Mouse (Mus musculus) intestine, embryonic 15.5 days (tissue): ENCODE data around the gene Gm20594. TPM values are rescaled to one million over a fixed set of nuclear protein-coding genes. Genes with fewer than 3 reads are reported as not detected.

Experiments
- ATAC-seq: fragments of 200-750 bp; cut with Nextera tagmentation; 2 replicates; pipeline ENCODE4 v1.8.0; 2017; ENCODE audit warnings: moderate TSS enrichment, moderate library complexity
- H3K27ac ChIP-seq: fragments of 300-500 bp; sonication (generic); 2 replicates; pipeline ENCODE4 v1.5.1; 2015; ENCODE audit warnings: mild to moderate bottlenecking, inconsistent platforms
- H3K27me3 ChIP-seq: fragments of 300-500 bp; sonication (generic); replicated peaks from 2 replicates; pipeline ENCODE4 v1.6.1; 2015; ENCODE audit warnings: inconsistent platforms
- H3K36me3 ChIP-seq: fragments of 300-500 bp; sonication (generic); 2 replicates; pipeline ENCODE4 v1.6.1; 2015; ENCODE audit warnings: inconsistent platforms
- H3K4me1 ChIP-seq: fragments of 300-500 bp; sonication (generic); replicated peaks from 2 replicates; pipeline ENCODE4 v1.6.1; 2015; ENCODE audit warnings: inconsistent platforms
- H3K4me2 ChIP-seq: fragments of 300-500 bp; sonication (generic); replicated peaks from 2 replicates; pipeline ENCODE4 v1.6.1; 2015; ENCODE audit warnings: mild to moderate bottlenecking, inconsistent platforms
- H3K4me3 ChIP-seq: fragments of 300-500 bp; sonication (generic); replicated peaks from 2 replicates; pipeline ENCODE4 v1.5.1; 2015; ENCODE audit warnings: inconsistent platforms
- H3K9ac ChIP-seq: fragments of 300-500 bp; sonication (generic); 2 replicates; pipeline ENCODE4 v1.6.1; 2015; ENCODE audit warnings: inconsistent platforms
- H3K9me3 ChIP-seq: fragments of 300-500 bp; sonication (generic); 2 replicates; pipeline ENCODE4 v1.6.1; 2016; ENCODE audit warnings: inconsistent platforms
- WGBS: fragments of 180-500 bp; shearing (Covaris S2); methylation state at CpG from one replicate; pipeline ENCODE4 v1.1.7; 2015; 5-methylcytosine and 5-hydroxymethylcytosine counted together
- polyA plus RNA-seq: library from polyadenylated mRNA; unstranded; fragments of >200 nt; fragmentation: Nextera tagmentation; extraction: Ambion mirVana; gene quantifications from 2 replicates; pipeline ENCODE4 v1.2.1, GENCODE M21; 2015

Gm20594 gene
- polyA plus RNA-seq = not detected in 2 replicates

DNA sequence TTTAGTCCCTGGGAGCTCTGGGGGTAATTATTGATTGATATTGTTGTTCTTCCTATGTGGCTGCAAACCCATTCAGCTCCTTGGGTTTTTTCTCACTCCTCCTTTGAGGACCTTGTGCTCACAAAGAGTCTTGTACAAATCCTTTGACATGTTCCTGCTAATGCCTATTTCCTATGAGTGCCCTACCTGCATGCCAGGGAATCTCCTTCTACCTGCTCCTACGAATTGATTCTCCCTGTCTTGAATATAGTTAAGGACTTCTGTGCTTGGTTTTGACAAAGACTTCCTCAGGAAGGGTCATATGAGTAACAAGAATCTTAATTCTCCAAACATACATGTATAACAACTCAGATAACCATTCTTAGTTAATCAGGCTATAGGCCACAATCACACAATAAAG, at the start of gene Gm20594:
Gene Gm20594 (plus strand): TSS at position 301 of the 400 bp plus-strand sequence.
- Histone ChIP-seq H3K36me3 (no peaks in the 10 kb centered on the region), H3K9ac (no peak within 1 kb of the TSS), H3K4me3 (no peak within 1 kb of the TSS), H3K9me3 (no peaks in the 10 kb centered on the region), H3K27ac (no peak within 1 kb of the TSS), H3K4me2 (no peak within 1 kb of the TSS), H3K4me1 (no peaks in the 10 kb centered on the region), H3K27me3 (no peaks in the 10 kb centered on the region)
- ATAC-seq = no peak
- 60% methylated on average over 1 of the region's 1 CpGs for WGBS

DNA sequence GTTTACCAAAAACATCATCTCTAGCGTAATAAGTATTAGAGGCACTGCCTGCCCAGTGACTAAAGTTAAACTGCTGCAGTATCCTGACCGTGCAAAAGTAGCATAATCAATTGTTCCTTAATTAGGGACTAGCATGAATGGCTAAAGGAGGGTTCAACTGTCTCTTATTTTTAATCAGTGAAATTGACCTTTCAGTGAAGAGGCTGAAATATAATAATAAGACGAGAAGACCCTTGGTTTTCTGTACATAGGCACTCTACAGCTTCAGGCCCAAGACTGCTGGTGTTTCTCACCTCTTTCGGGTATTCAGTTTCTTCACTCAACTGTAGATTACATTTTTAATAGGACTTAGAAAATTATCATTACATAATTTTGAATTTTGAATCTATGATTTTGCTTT, 398 bp downstream of the Gm20594 start:
- H3K9me3 ChIP-seq = no peaks in the 10 kb centered on the region
- no peaks in the 10 kb centered on the region for H3K27me3 ChIP-seq
- no peak overlapping the region for H3K4me2 ChIP-seq
- H3K4me3 ChIP-seq = no peak overlapping the region
- H3K9ac ChIP-seq = no peak overlapping the region
- WGBS = 88% methylated on average over 4 of the region's 4 CpGs
- no peaks in the 10 kb centered on the region for H3K36me3 ChIP-seq
- no peak overlapping the region for H3K27ac ChIP-seq
- no peaks in the 10 kb centered on the region for H3K4me1 ChIP-seq
- ATAC-seq = no peak

- no peaks in the 10 kb centered on the region for H3K9me3 ChIP-seq
- no peak overlapping the region for H3K4me2 ChIP-seq
- H3K9ac ChIP-seq = no peak overlapping the region
- H3K27me3 ChIP-seq = no peaks in the 10 kb centered on the region
- H3K4me3 ChIP-seq = no peak overlapping the region
- H3K36me3 ChIP-seq = no peaks in the 10 kb centered on the region
- no peak for ATAC-seq
- no peaks in the 10 kb centered on the region for H3K4me1 ChIP-seq
- H3K27ac ChIP-seq = no peak overlapping the region
- WGBS = 86% methylated on average over 4 of the region's 4 CpGs
Measured at GRCm38 (mm10) chr6:79833845-79834244, 16.1 kb downstream of the Gm20594 start.

DNA sequence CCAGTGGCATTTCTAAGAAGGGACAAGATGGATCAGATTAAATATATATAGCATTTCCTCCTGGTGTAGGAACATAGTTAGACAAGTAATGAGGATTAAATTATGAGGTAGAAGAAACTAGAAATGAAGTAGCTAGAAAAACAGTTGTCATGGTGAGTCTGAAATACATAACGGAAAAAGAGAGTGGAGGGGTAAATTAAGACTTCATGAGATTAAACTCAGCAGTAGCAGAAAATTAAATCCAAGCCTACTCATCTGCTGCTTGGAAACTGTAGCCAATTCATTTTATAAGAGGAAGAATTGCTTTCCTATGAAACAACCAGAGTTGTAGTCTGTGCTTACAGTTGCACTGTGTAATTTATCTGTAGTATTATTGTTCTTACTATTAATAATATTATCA, 29.1 kb downstream of the Gm20594 start:
- Histone ChIP-seq H3K36me3 (no peaks in the 10 kb centered on the region), H3K4me2 (no peak overlapping the region), H3K27me3 (no peaks in the 10 kb centered on the region), H3K9ac (no peak overlapping the region), H3K9me3 (no peaks in the 10 kb centered on the region), H3K4me1 (no peaks in the 10 kb centered on the region), H3K4me3 (no peak overlapping the region), H3K27ac (no peak overlapping the region)
- ATAC-seq = no peak
- WGBS = 90% methylated on average over 1 of the region's 1 CpGs

Other genes with a start within 250 kb of the Gm20594 start
- gene Lrrtm4, start 201.0 kb downstream of the Gm20594 start, polyA plus RNA-seq = 0.85 and 0.90 TPM in 2 replicates